Mouse (Mus musculus) Patski (cell line): Measurements from ENCODE around the gene Traf3ip2. TPM values are rescaled to one million over a fixed set of nuclear protein-coding genes. Genes with fewer than 3 reads are reported as not detected.

Experiments used
- ATAC-seq: fragments of 100-300 bp; one replicate; pipeline ENCODE4 v1.8.0; 2021
- CTCF ChIA-PET: fragments of 350-600 bp; sonication (Branson Sonifier 250); formaldehyde crosslinking; loops from one replicate; lab custom pipeline; 2022; ENCODE audit warnings: inconsistent platforms; lab: Charles Lee
- POLR2A ChIA-PET: fragments of 350-600 bp; sonication (Branson Sonifier 250); formaldehyde crosslinking; loops from one replicate; lab custom pipeline; 2022; ENCODE audit warnings: antibody characterized with exemption, inconsistent platforms; lab: Charles Lee
- DNase-seq: peaks from one replicate; pipeline ENCODE4 v3.0.0-alpha.2; 2011; ENCODE audit warnings: low read depth, low spot score
- H3K27me3 ChIP-seq: fragments of 371-371 bp; one replicate; pipeline ENCODE4 v1.5.1; 2021
- CTCF ChIP-seq: fragments of 100-300 bp; IDR thresholded peaks from one replicate; pipeline ENCODE4 v1.5.1; 2021
- in situ Hi-C: fragments of 300-500 bp; cut with MboI; formaldehyde crosslinking; loops from 3 replicates; pipeline ENCODE4 v1.11.1; 2018; ENCODE audit warnings: low pct_unique_long_range_greater_than_20kb, mixed read lengths
- polyA plus RNA-seq: library from polyadenylated mRNA; unstranded; gene quantifications from one replicate; pipeline ENCODE4 v1.2.3, GENCODE M21; 2021

Gene Traf3ip2
- polyA plus RNA-seq, 1 experiment from 2014 or later, result 16.6 TPM

- ChIA-PET CTCF (no interaction called here), POLR2A (no interaction called here)
- in situ Hi-C loops, result no loop called here
- no peaks in the 10 kb centered on the region for H3K27me3 ChIP-seq
- ATAC-seq, result no peak
- no peak for DNase-seq
- TF ChIP-seq CTCF, result no peak
Observed at GRCm38 (mm10) chr10:39616626-39617025, 3.9 kb downstream of the Traf3ip2 start.

DNA sequence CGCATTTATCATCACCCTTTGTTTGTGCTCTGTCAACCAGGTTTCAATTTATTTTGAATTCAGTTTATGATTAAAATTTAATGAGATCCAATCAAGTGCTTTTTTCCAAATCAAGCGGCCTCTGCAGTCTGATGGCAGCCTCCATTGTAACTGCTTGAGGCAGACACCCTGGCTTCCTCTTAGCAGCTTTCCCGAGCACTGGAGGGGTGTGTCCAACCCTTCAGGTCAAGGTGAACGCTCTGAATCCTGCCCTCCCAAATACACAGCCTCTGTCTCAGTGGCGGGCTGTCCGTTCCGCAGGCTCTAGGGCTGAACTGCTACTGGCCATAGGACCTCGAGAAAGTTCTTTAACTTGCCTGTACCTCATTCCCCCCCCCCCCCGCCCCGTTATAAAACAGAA, 5.7 kb downstream of the Traf3ip2 start:
- CTCF ChIA-PET, result no interaction called here
- no peak for DNase-seq
- no peak for TF ChIP-seq CTCF
- in situ Hi-C loops, result no loop called here
- POLR2A ChIA-PET, result no interaction called here
- no peak for ATAC-seq
- H3K27me3 ChIP-seq, result no peaks in the 10 kb centered on the region

GRCm38 (mm10) chr10:39620626-39621025, 7.9 kb downstream of the Traf3ip2 start:
- no peaks in the 10 kb centered on the region for H3K27me3 ChIP-seq
- ChIA-PET POLR2A (interaction anchor here (0.9 kb wide), 1 partner anchor 23 kb away, joined by 3 read pairs; no protein-coding TSS in a partner anchor), CTCF (interaction anchor here (0.8 to 1.1 kb wide), 2 partner anchors 14 to 43 kb away, joined by 3 read pairs; no protein-coding TSS in a partner anchor)
- ATAC-seq, result no peak
- no peak for TF ChIP-seq CTCF
- no peak for DNase-seq
- in situ Hi-C loops, result no loop called here

- ChIA-PET CTCF (interaction anchor here (1.9 kb wide), 1 partner anchor 9 kb away, joined by 5 read pairs; no protein-coding TSS in a partner anchor), POLR2A (no interaction called here)
- no peak for TF ChIP-seq CTCF
- no peaks in the 10 kb centered on the region for H3K27me3 ChIP-seq
- ATAC-seq (no peak), DNase-seq (no peak)
- in situ Hi-C loops, result no loop called here
Observed at GRCm38 (mm10) chr10:39623806-39624205, 11.1 kb downstream of the Traf3ip2 start.

- no peaks in the 10 kb centered on the region for H3K27me3 ChIP-seq
- no peak for DNase-seq
- ATAC-seq, result no peak
- TF ChIP-seq CTCF, result no peak
- ChIA-PET POLR2A (no interaction called here), CTCF (interaction anchor here (1.9 kb wide), 1 partner anchor 10 kb away, joined by 5 read pairs; no protein-coding TSS in a partner anchor)
- in situ Hi-C loops, result no loop called here
Observed at GRCm38 (mm10) chr10:39624837-39625625, 12.3 kb downstream of the Traf3ip2 start.

DNA sequence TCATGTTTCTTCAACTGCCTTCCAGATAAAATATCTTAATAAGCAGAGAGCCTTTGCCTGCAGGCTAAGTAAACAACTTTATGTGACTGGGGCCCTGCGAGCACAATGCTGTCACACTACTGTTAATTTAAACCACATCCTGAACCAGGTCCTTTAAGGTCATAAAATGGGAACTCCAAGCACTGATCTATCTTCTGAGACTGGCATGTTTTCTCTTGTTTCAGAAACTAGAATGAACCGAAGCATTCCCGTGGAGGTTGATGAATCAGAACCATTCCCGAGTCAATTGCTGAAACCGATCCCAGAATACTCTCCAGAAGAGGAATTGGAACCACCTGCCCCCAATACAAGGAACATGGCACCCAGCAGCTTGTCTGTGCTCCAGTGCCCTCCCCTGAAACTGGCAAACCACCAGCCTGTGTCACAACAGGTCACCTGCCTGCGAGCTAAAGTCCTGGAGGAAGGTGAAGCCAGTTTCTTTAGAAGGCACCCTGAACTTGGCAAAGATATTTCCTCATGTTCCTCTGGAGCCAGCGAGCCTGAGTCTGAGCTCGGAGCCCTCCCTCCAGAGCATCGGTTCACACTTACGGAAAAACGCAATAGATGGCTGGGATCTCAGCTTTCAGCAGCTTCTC, 13.0 kb downstream of the Traf3ip2 start:
- in situ Hi-C loops, result no loop called here
- no peak for TF ChIP-seq CTCF
- ATAC-seq (peak; percentile 56), DNase-seq (no peak)
- no peaks in the 10 kb centered on the region for H3K27me3 ChIP-seq
- ChIA-PET CTCF (interaction anchor here (1.9 kb wide), 1 partner anchor 11 kb away, joined by 5 read pairs; no protein-coding TSS in a partner anchor), POLR2A (interaction anchor here (0.7 kb wide), 1 partner anchor 105 kb away, joined by 3 read pairs; no protein-coding TSS in a partner anchor)

DNA sequence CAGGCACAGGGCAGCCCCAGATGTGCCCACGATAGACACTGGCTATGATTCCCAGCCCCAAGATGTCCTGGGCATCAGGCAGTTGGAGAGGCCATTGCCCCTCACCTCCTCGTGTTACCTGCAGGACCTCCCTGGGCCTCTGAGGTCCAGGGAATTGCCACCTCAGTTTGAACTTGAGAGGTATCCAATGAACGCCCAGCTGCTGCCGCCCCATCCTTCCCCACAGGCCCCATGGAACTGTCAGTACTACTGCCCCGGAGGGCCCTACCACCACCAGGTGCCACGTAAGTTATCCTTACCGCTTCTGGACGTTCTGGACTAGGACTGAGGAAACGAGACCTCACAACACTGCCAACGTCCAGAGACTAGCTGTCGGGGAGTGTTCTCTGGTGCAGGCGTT, 13.6 kb downstream of the Traf3ip2 start:
- CTCF ChIA-PET, result no interaction called here
- no peak for ATAC-seq

GRCm38 (mm10) chr10:39628799-39629517, 16.2 kb downstream of the Traf3ip2 start:
- CTCF ChIA-PET, result interaction anchor here (1.3 to 1.4 kb wide), 2 partner anchors 14 to 458 kb away, joined by 3 read pairs; no protein-coding TSS in a partner anchor
- in situ Hi-C loops, result no loop called here
- DNase-seq (no peak), ATAC-seq (no peak)
- no peak for TF ChIP-seq CTCF
- POLR2A ChIA-PET, result no interaction called here
- no peaks in the 10 kb centered on the region for H3K27me3 ChIP-seq

More for the DNA sequence above, 13.6 kb downstream of the Traf3ip2 start:
- DNase-seq, result no peak
- TF ChIP-seq CTCF, result no peak
- POLR2A ChIA-PET, result interaction anchor here (0.7 kb wide), 1 partner anchor 105 kb away, joined by 3 read pairs; no protein-coding TSS in a partner anchor
- in situ Hi-C loops, result no loop called here
- H3K27me3 ChIP-seq, result no peaks in the 10 kb centered on the region

DNA sequence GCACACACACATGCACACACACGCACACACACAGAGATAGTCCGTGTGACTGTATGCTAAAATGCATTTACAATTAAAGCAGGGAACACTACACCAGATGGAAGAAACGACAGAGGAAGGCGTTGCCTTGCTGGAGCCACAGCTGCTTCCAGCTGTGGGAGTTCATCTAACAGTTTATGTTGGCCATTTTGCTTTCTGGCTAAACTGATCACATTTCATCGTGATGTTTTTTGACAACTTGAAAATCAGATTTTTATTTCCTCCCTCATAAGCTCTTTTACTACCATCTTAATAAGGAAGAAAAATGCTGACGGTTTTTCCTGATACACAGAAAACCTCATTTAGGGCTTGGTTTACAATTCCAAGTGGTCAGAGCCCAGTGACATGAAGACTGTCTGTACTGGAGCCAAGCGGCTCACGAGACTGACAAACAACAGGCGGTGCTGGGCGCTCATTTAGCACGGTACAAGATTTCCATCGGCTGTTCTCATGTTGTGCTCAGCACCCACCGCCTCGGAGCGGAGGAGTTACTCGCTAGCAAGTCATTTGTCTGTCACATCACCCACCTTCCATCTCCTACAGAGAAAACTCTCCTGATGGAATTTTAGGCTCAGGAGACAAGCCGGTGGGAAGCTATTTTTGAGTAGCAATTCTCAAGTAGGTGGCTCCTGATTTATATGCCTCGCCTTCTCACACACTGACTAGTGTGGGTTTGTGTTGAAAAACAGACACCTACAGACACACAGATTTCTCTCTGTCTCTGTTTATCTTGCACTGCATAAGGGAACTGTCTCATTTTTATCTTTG, 17.2 kb downstream of the Traf3ip2 start:
- ChIA-PET POLR2A (no interaction called here), CTCF (interaction anchor here (1.3 kb wide), 1 partner anchor 13 kb away, joined by 3 read pairs; no protein-coding TSS in a partner anchor)
- in situ Hi-C loops, result no loop called here
- no peak for TF ChIP-seq CTCF
- ATAC-seq (no peak), DNase-seq (no peak)
- no peaks in the 10 kb centered on the region for H3K27me3 ChIP-seq
